Mouse (Mus musculus): ENCODE measurements around the gene Chmp2a. TPM values are rescaled to one million over a fixed set of nuclear protein-coding genes. Genes with fewer than 3 reads are reported as not detected.

Chmp2a gene
- polyA plus RNA-seq, 1 experiment from 2014 or later, result 240 TPM

DNA sequence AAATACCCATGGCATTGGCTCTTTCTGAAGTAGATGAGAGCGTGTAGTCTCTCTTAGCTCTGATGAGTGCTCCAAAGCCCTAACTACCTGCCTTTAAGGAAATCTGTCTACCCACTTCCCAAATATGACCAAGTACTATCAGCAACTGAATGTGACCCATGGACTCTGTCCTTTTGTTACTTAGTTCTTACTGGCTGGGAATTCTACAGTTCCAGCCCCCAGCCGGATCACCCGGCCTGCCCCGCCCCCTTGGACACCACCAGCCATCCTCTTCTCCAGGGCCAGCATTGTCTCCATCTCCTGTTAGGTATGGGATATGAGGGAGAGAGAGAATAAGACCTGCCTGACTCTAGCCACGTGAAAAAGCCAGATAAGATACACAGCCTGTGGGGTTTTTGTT, 36.6 kb downstream of the Chmp2a start, which contains the start of gene Slc27a5:
Gene Slc27a5, minus strand, starts transcription at position 140 of the 400 bp plus-strand sequence.
- no peak within 1 kb of the TSS for H3K27ac ChIP-seq
- no peak within 1 kb of the TSS for H3K4me3 ChIP-seq (replicated peaks; ENCODE audit: low read depth, low read length)
- no peaks in the 10 kb centered on the region for H3K27me3 ChIP-seq (ENCODE audit: insufficient read depth, low read length)
- no peak for TF ChIP-seq CTCF (IDR thresholded peaks at IDR 0.05; ENCODE audit: low read depth)
- H3K9ac ChIP-seq (ENCODE audit: low read depth, low read length), result no peak within 1 kb of the TSS
- DNase-seq (ENCODE audit: low spot score), result no peak
- no peak for ATAC-seq (replicated peaks; ENCODE audit: low FRiP score, low read depth)
- no peaks in the 10 kb centered on the region for H3K4me1 ChIP-seq (replicated peaks; ENCODE audit: insufficient read depth, low read length)
- H3K9me3 ChIP-seq (replicated peaks; ENCODE audit: low read length), result no peaks in the 10 kb centered on the region
- 82% methylated on average over 5 of the region's 5 CpGs for WGBS
- no peak within 1 kb of the TSS for H3K4me2 ChIP-seq (ENCODE audit: low read length)
- H3K36me3 ChIP-seq (ENCODE audit: insufficient read depth, low read length), result no peaks in the 10 kb centered on the region

GRCm38 (mm10) chr7:12997230-12997629, 37.4 kb downstream of the Chmp2a start:
- no peak overlapping the region for H3K9ac ChIP-seq (ENCODE audit: low read depth, low read length)
- H3K27ac ChIP-seq, result no peak overlapping the region
- no peak overlapping the region for H3K4me3 ChIP-seq (replicated peaks; ENCODE audit: low read depth, low read length)
- no peaks in the 10 kb centered on the region for H3K9me3 ChIP-seq (replicated peaks; ENCODE audit: low read length)
- no peak overlapping the region for H3K4me2 ChIP-seq (ENCODE audit: low read length)
- no peak for TF ChIP-seq CTCF (IDR thresholded peaks at IDR 0.05; ENCODE audit: low read depth)
- WGBS, result 71% methylated on average over 5 of the region's 5 CpGs
- DNase-seq (ENCODE audit: low spot score) (no peak), ATAC-seq (replicated peaks; ENCODE audit: low FRiP score, low read depth) (no peak)
- H3K27me3 ChIP-seq (ENCODE audit: insufficient read depth, low read length), result no peaks in the 10 kb centered on the region
- no peaks in the 10 kb centered on the region for H3K36me3 ChIP-seq (ENCODE audit: insufficient read depth, low read length)
- no peaks in the 10 kb centered on the region for H3K4me1 ChIP-seq (replicated peaks; ENCODE audit: insufficient read depth, low read length)

GRCm38 (mm10) chr7:12995862-12996261, 38.7 kb downstream of the Chmp2a start:
- H3K4me2 ChIP-seq (ENCODE audit: low read length), result no peak overlapping the region
- ATAC-seq (replicated peaks; ENCODE audit: low FRiP score, low read depth) (no peak), DNase-seq (ENCODE audit: low spot score) (no peak)
- no peaks in the 10 kb centered on the region for H3K9me3 ChIP-seq (replicated peaks; ENCODE audit: low read length)
- TF ChIP-seq CTCF (IDR thresholded peaks at IDR 0.05; ENCODE audit: low read depth), result no peak
- H3K27ac ChIP-seq, result no peak overlapping the region
- H3K36me3 ChIP-seq (ENCODE audit: insufficient read depth, low read length), result no peaks in the 10 kb centered on the region
- no peak overlapping the region for H3K9ac ChIP-seq (ENCODE audit: low read depth, low read length)
- no peaks in the 10 kb centered on the region for H3K27me3 ChIP-seq (ENCODE audit: insufficient read depth, low read length)
- H3K4me1 ChIP-seq (replicated peaks; ENCODE audit: insufficient read depth, low read length), result no peaks in the 10 kb centered on the region
- no peak overlapping the region for H3K4me3 ChIP-seq (replicated peaks; ENCODE audit: low read depth, low read length)

DNA sequence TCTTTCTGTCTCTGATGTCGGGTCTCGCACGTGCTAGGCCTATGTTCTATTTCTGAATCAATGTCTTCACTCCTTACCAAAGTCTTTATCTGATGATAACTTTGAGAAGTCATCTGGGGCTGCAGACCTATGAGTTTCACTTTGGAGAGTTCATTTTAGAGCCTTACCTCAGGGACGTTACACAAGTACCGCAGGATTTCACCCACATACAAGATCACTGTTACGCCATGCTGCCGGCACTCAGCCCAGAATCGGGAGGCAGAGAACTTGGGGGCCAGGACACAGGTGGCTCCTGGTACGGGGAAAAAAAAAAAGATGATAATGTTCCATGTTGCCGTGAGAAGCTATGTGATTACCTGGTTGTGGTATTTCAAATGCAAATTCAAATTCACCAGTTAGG, 41.5 kb downstream of the Chmp2a start:
- Histone ChIP-seq H3K4me1 (replicated peaks; ENCODE audit: insufficient read depth, low read length) (no peaks in the 10 kb centered on the region), H3K27me3 (ENCODE audit: insufficient read depth, low read length) (no peaks in the 10 kb centered on the region), H3K27ac (no peak overlapping the region), H3K9me3 (replicated peaks; ENCODE audit: low read length) (no peaks in the 10 kb centered on the region), H3K4me3 (replicated peaks; ENCODE audit: low read depth, low read length) (no peak overlapping the region), H3K9ac (ENCODE audit: low read depth, low read length) (no peak overlapping the region), H3K36me3 (ENCODE audit: insufficient read depth, low read length) (no peaks in the 10 kb centered on the region), H3K4me2 (ENCODE audit: low read length) (no peak overlapping the region)
- 87% methylated on average over 10 of the region's 10 CpGs for WGBS
- TF ChIP-seq CTCF (IDR thresholded peaks at IDR 0.05; ENCODE audit: low read depth), result no peak
- ATAC-seq (replicated peaks; ENCODE audit: low FRiP score, low read depth) (no peak), DNase-seq (ENCODE audit: low spot score) (no peak)

DNA sequence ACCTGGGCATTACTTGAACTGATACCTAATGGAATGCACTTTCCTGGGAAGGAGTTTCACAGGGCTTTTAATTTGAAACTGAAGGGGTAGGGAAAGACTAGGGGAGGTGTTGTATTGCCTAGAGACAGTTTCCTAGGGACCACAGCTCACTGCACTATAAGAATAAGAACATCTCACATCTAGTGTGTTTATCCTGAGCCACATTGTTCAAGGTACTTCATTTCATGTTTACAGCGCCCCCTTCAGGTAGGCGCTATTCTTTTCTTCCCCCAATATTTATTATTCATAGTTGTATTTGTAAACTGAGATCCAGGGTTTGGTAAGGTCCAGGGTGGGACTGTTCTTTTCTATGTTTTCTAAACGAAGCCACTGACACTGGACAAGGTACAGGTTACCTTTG, 42.4 kb downstream of the Chmp2a start:
- H3K27ac ChIP-seq, result no peak overlapping the region
- WGBS, result 11% methylated on average over 3 of the region's 3 CpGs
- ATAC-seq (replicated peaks; ENCODE audit: low FRiP score, low read depth) (0 out of 2 replicates have a peak, but pooled peaks have one; percentile 61), DNase-seq (ENCODE audit: low spot score) (peak; percentile 65)
- H3K4me2 ChIP-seq (ENCODE audit: low read length), result no peak overlapping the region
- no peak overlapping the region for H3K9ac ChIP-seq (ENCODE audit: low read depth, low read length)
- no peaks in the 10 kb centered on the region for H3K27me3 ChIP-seq (ENCODE audit: insufficient read depth, low read length)
- H3K36me3 ChIP-seq (ENCODE audit: insufficient read depth, low read length), result no peaks in the 10 kb centered on the region
- no peaks in the 10 kb centered on the region for H3K4me1 ChIP-seq (replicated peaks; ENCODE audit: insufficient read depth, low read length)
- peak; percentile 64 for TF ChIP-seq CTCF (IDR thresholded peaks at IDR 0.05; ENCODE audit: low read depth)
- H3K9me3 ChIP-seq (replicated peaks; ENCODE audit: low read length), result no peaks in the 10 kb centered on the region
- no peak overlapping the region for H3K4me3 ChIP-seq (replicated peaks; ENCODE audit: low read depth, low read length)

DNA sequence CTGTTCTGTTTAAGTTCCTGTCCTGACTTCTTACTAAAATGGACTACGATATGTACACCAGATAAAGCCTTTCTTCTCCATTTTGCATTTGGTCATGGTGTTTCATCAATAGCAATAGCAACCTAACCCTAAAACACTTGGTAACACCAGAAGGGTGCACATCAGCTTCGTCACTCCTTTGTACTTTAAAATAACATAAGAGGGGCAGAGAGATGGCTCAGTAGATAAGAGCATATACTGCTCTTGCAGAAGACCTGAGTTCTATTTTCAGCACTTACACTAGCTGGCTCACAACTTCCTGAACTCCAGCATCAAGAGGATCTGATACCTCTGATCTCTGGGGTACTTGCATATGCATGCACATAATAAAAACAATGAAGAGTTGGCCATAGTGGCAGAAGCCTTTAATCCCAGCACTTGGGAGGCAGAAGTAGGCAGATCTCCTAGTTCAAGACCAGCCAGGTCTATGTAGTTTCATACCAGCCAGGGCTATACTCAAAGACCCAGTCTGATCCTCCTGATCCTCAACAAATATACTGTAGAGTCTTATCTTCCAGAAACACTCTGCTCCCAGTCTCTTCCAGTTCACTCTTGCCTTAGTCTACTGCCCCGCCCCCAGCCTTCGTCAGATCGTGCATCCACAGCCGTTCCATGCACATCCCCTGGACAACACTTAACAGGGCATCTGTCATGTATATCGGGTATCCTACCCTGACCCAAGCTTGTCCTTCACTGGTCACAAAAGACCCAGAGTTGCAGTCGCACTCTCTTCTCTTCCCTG, 47.0 kb downstream of the Chmp2a start:
- ATAC-seq (replicated peaks; ENCODE audit: low FRiP score, low read depth), result no peak

More for the DNA sequence above, 47.0 kb downstream of the Chmp2a start:
- Histone ChIP-seq H3K27me3 (ENCODE audit: insufficient read depth, low read length) (no peaks in the 10 kb centered on the region), H3K4me1 (replicated peaks; ENCODE audit: insufficient read depth, low read length) (no peaks in the 10 kb centered on the region), H3K9ac (ENCODE audit: low read depth, low read length) (no peak overlapping the region), H3K27ac (no peak overlapping the region), H3K36me3 (ENCODE audit: insufficient read depth, low read length) (no peaks in the 10 kb centered on the region), H3K4me3 (replicated peaks; ENCODE audit: low read depth, low read length) (no peak overlapping the region), H3K4me2 (ENCODE audit: low read length) (no peak overlapping the region), H3K9me3 (replicated peaks; ENCODE audit: low read length) (no peaks in the 10 kb centered on the region)
- no peak for TF ChIP-seq CTCF (IDR thresholded peaks at IDR 0.05; ENCODE audit: low read depth)
- no peak for DNase-seq (ENCODE audit: low spot score)
- 84% methylated on average over 8 of the region's 8 CpGs for WGBS

Measured in kidney, postnatal 0 days (tissue).